Comparison of ENCODE assay signal across 9 mouse cellular contexts in the genomic region with DNA sequence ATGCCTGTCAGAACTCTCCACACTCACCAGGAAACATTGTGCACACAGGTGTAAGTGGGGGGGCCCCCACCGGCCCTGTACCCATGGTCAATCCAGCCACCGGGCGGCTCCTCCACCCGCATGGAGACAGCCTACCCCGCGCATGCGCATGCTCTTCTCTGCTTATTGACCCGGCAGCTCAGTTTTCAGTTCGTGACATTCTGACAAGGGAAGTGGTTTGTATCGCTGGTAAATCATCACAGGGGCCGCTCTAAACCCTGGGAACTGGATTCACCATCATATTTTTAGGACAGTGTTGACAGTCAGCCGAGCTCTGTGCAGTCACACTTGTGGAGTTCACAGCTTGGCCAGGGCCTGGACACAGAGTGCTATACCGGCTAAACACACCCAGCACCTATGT. TPM values are rescaled to one million over a fixed set of nuclear protein-coding genes. Genes with fewer than 3 reads are reported as not detected.
DNase-seq lines count a peak whose midpoint lies in the region; ATAC-seq and TF ChIP-seq lines count a peak whose summit lies in the region.
"Had no signal": no experiment of that assay in that cellular context is flagged by ENCODE, and none has a peak within 500 bp of the region (broad histone marks: within the 10 kb centered on the region; RNA-seq: fewer than 3 reads in every experiment).

No protein-coding gene starts in this region.

- 32% methylated on average over 13 of the region's 13 CpGs for WGBS in intestine, embryonic 15.5 days
- 10% methylated on average over 13 of the region's 13 CpGs for WGBS in liver, postnatal 0 days (ENCODE audit: insufficient replicate concordance)
- WGBS in spleen, adult 2 months: 3% methylated on average over 13 of the region's 13 CpGs

- no peak overlapping the region for H3K27ac ChIP-seq in intestine, embryonic 15.5 days
- H3K27ac ChIP-seq in liver, postnatal 0 days (ENCODE audit: low read depth): peak overlapping the region; percentile 84
- H3K27ac ChIP-seq in spleen, adult 2 months (ENCODE audit: insufficient read depth, low read length): peak overlapping the region; percentile 71

- DNase-seq in cerebellum, adult 18-20 months: peak; percentile 54 to 57
- peak; percentile 90 for DNase-seq in gastrocnemius, adult 18-20 months (ENCODE audit: low spot score)
- peak; percentile 88 for DNase-seq in liver, postnatal 0 days
- DNase-seq in spleen, adult 2 months (ENCODE audit: low read depth in 1 of 2, low spot score in 2 of 2): peak; percentile 82 to 85
- no peak for DNase-seq in layer of hippocampus, postnatal 14 days (ENCODE audit: low spot score in 2 of 2)
- no peak for DNase-seq in frontal cortex, postnatal 25 days (ENCODE audit: low spot score in 2 of 2)

- no peak for TF ChIP-seq EP300 in liver, postnatal 0 days (IDR thresholded peaks at IDR 0.05; ENCODE audit: low read depth)

- H3K9me3 ChIP-seq in intestine, embryonic 15.5 days: no peaks in the 10 kb centered on the region
- H3K9me3 ChIP-seq in liver, postnatal 0 days (ENCODE audit: low read length): peaks cover 5% of the 10 kb centered on the region; the same call in 1 of the 2 replicates

- H3K4me3 ChIP-seq in intestine, embryonic 15.5 days (replicated peaks): no peak overlapping the region
- H3K4me3 ChIP-seq in liver, postnatal 0 days (ENCODE audit: low read depth, low read length): peak overlapping the region; percentile 21
- H3K4me3 ChIP-seq in spleen, adult 2 months (ENCODE audit: extremely low read depth, insufficient read depth, insufficient read length): peak overlapping the region; percentile 27; the same call in 1 of the 2 replicates

- H3K27me3 ChIP-seq in intestine, embryonic 15.5 days (replicated peaks): no peaks in the 10 kb centered on the region
- H3K27me3 ChIP-seq in liver, postnatal 0 days (ENCODE audit: insufficient read depth, low read length): no peaks in the 10 kb centered on the region
- H3K27me3 ChIP-seq in spleen, adult 2 months (ENCODE audit: control insufficient read depth, insufficient read depth, low read length): no peaks in the 10 kb centered on the region

- peaks cover 16% of the 10 kb centered on the region; the same call in 1 of the 2 replicates for H3K4me1 ChIP-seq in intestine, embryonic 15.5 days (replicated peaks)
- peaks cover 44% of the 10 kb centered on the region for H3K4me1 ChIP-seq in liver, postnatal 0 days (ENCODE audit: insufficient read depth)
- peaks cover 17% of the 10 kb centered on the region for H3K4me1 ChIP-seq in spleen, adult 2 months (ENCODE audit: control insufficient read depth, insufficient read depth, insufficient read length)

- H3K4me2 ChIP-seq in intestine, embryonic 15.5 days (replicated peaks): peak overlapping the region; percentile 39
- H3K4me2 ChIP-seq in liver, postnatal 0 days (ENCODE audit: low read depth, low read length): peak overlapping the region; percentile 63

- H3K9ac ChIP-seq in intestine, embryonic 15.5 days: no peak overlapping the region
- H3K9ac ChIP-seq in liver, postnatal 0 days (replicated peaks): 0 out of 2 replicates have a peak overlapping the region, but pooled peaks have one; percentile 36

- no peak for TF ChIP-seq POLR2A in spleen, adult 2 months (IDR thresholded peaks at IDR 0.05; ENCODE audit: low read depth, low read length)

- ATAC-seq in cerebellum, adult (ENCODE audit: insufficient number of reproducible peaks, low FRiP score, low TSS enrichment): no peak
- ATAC-seq in intestine, embryonic 15.5 days: peak; percentile 86
- ATAC-seq in liver, postnatal 0 days: peak; percentile 65

- peak; percentile 22 for TF ChIP-seq CTCF in liver, postnatal 0 days (IDR thresholded peaks at IDR 0.05; ENCODE audit: low read depth)
- TF ChIP-seq CTCF in spleen, adult 2 months (IDR thresholded peaks at IDR 0.05; ENCODE audit: extremely low read depth, insufficient read depth, insufficient read length, insufficient replicate concordance): no peak

- H3K36me3 ChIP-seq in intestine, embryonic 15.5 days: peaks cover 6% of the 10 kb centered on the region; the same call in 1 of the 2 replicates
- peaks cover 3% of the 10 kb centered on the region for H3K36me3 ChIP-seq in liver, postnatal 0 days (replicated peaks; ENCODE audit: insufficient read depth, low read length)
- H3K36me3 ChIP-seq in spleen, adult 2 months (ENCODE audit: control insufficient read depth, insufficient read depth, low read length): no peaks in the 10 kb centered on the region; the same call in 1 of the 2 replicates

RNA-seq across cellular contexts. Expression of a gene that starts 36.0 kb away (rescaled TPM):
- total RNA-seq in gastrocnemius, adult 18-20 months (2021): 100 to 1,000 TPM; 125 to 170 TPM
- polyA plus RNA-seq in intestine, embryonic 15.5 days (2015; fragmentation: Nextera tagmentation; extraction: Ambion mirVana): 24.2 and 26.8 TPM in 2 replicates
- polyA plus RNA-seq in liver, postnatal 0 days (2015; fragmentation: Nextera tagmentation; extraction: Ambion mirVana): 15.4 and 16.4 TPM in 2 replicates
- polyA plus RNA-seq in spleen, adult 2 months (2012; rRNA removed): 33.2 and 45.2 TPM in 2 replicates
- total RNA-seq in layer of hippocampus, postnatal 14 days (2021): 10 to 100 TPM; 12.5 to 16.2 TPM

RNA-seq across cellular contexts. Expression of a gene that starts 43.7 kb away (rescaled TPM):
- 1 to 10 TPM; 5.2 to 5.7 TPM for total RNA-seq in gastrocnemius, adult 18-20 months (2021)
- polyA plus RNA-seq in intestine, embryonic 15.5 days (2015; fragmentation: Nextera tagmentation; extraction: Ambion mirVana): 4.7 and 6.7 TPM in 2 replicates
- 1.6 and 1.9 TPM in 2 replicates for polyA plus RNA-seq in liver, postnatal 0 days (2015; fragmentation: Nextera tagmentation; extraction: Ambion mirVana)
- polyA plus RNA-seq in spleen, adult 2 months (2012; rRNA removed): 7.8 and 9.6 TPM in 2 replicates
- 1 to 10 TPM; 7.0 to 8.7 TPM for total RNA-seq in layer of hippocampus, postnatal 14 days (2021)

RNA-seq across cellular contexts. Expression of a gene that starts 44.7 kb away (rescaled TPM):
- 10 to 100 TPM; 11.3 to 13.3 TPM for total RNA-seq in gastrocnemius, adult 18-20 months (2021)
- polyA plus RNA-seq in intestine, embryonic 15.5 days (2015; fragmentation: Nextera tagmentation; extraction: Ambion mirVana): 5.5 and 6.0 TPM in 2 replicates
- polyA plus RNA-seq in liver, postnatal 0 days (2015; fragmentation: Nextera tagmentation; extraction: Ambion mirVana): 4.7 and 6.0 TPM in 2 replicates
- polyA plus RNA-seq in spleen, adult 2 months (2012; rRNA removed): 24.7 and 35.7 TPM in 2 replicates
- 1 to 10 TPM; 4.4 to 5.1 TPM for total RNA-seq in layer of hippocampus, postnatal 14 days (2021)

RNA-seq across cellular contexts. Expression of a gene that starts 51.8 kb away (rescaled TPM):
- total RNA-seq in gastrocnemius, adult 18-20 months (2021): not detected
- not detected in 2 replicates for polyA plus RNA-seq in intestine, embryonic 15.5 days (2015; fragmentation: Nextera tagmentation; extraction: Ambion mirVana)
- polyA plus RNA-seq in liver, postnatal 0 days (2015; fragmentation: Nextera tagmentation; extraction: Ambion mirVana): not detected in 2 replicates
- polyA plus RNA-seq in spleen, adult 2 months (2012; rRNA removed): 0.22 TPM in 1 of 2 replicates, not detected in the other
- total RNA-seq in layer of hippocampus, postnatal 14 days (2021): not detected
- total RNA-seq: gastrocnemius, postnatal 4 days had no signal

RNA-seq across cellular contexts. Expression of a gene that starts 54.8 kb away (rescaled TPM):
- not detected for total RNA-seq in gastrocnemius, adult 18-20 months (2021)
- 0.18 and 0.19 TPM in 2 replicates for polyA plus RNA-seq in intestine, embryonic 15.5 days (2015; fragmentation: Nextera tagmentation; extraction: Ambion mirVana)
- polyA plus RNA-seq in liver, postnatal 0 days (2015; fragmentation: Nextera tagmentation; extraction: Ambion mirVana): not detected in 2 replicates
- 0.82 and 1.5 TPM in 2 replicates for polyA plus RNA-seq in spleen, adult 2 months (2012; rRNA removed)
- total RNA-seq in layer of hippocampus, postnatal 14 days (2021): 1 to 10 TPM; 1.0 to 1.3 TPM

Comparison
In these comparisons a context has a peak if more than half of its experiments do, and no peak if none do; other contexts are left out.
1. DNase-seq: peak in cerebellum, adult 18-20 months (2 of 2), gastrocnemius, adult 18-20 months (single experiment), liver, postnatal 0 days (single experiment) and spleen, adult 2 months (2 of 2); none in layer of hippocampus, postnatal 14 days (0 of 2) and frontal cortex, postnatal 25 days (0 of 2).